Mouse (Mus musculus) stomach, postnatal 0 days (tissue): ENCODE data around the gene Cnnm3.

ENCODE experiments used
- CTCF ChIP-seq: IDR thresholded peaks from 2 replicates; pipeline ENCODE4 v1.5.1; 2016; ENCODE audit warnings: antibody characterized with exemption, low read depth, mild to moderate bottlenecking, moderate library complexity
- EP300 ChIP-seq: optimal IDR thresholded peaks from 2 replicates; pipeline ENCODE3; 2016; ENCODE audit warnings: antibody characterized with exemption

DNA sequence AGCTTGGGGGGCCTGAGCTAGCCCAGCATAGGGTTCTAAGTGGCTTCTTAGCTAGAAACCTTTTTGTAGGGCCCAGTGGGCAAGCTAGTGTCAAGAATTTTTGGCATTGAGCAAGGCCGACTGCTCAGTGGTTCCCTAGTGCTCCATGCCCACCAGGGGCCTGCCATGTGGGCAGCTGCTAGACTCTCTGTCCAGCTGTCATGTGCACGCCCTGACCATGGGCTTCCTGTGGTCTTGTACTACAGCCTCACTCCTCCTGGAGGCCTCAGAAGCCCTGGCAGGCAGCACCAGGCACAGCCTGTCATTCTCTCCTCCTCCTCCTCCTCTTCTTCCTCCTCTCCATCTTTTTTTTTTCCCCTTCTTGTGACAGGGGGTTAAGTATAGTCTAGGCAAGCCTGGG is 14.4 kb upstream of the Cnnm3 start:
- no peak for TF ChIP-seq CTCF
- TF ChIP-seq EP300 = no peak
